Mouse (Mus musculus): ENCODE results near the gene Flt3l. TPM values are rescaled to one million over a fixed set of nuclear protein-coding genes. Genes with fewer than 3 reads are reported as not detected.
"Not testable (repeated sequence)": the region's sequence is repeated elsewhere in the genome, so short reads cannot be mapped to it uniquely, and the experiment has no call there.

Flt3l gene
- total RNA-seq, 2 experiments from 2014 or later: 18.8 to 23.1 TPM

GRCm38 (mm10) chr7:45100046-45100445, 36.2 kb downstream of the Flt3l start:
- no peak for DNase-seq (ENCODE audit: low spot score in 2 of 2)

- DNase-seq (ENCODE audit: low spot score in 2 of 2): no peak
Measured at GRCm38 (mm10) chr7:45098541-45099240, 37.5 kb downstream of the Flt3l start.

- no peak for DNase-seq (ENCODE audit: low spot score in 2 of 2)
Measured at GRCm38 (mm10) chr7:45097479-45097878, 38.8 kb downstream of the Flt3l start.

GRCm38 (mm10) chr7:45095965-45096364, 40.3 kb downstream of the Flt3l start:
- DNase-seq (ENCODE audit: low spot score in 2 of 2): not testable (repeated sequence)

GRCm38 (mm10) chr7:45095367-45095766, 40.9 kb downstream of the Flt3l start:
- DNase-seq (ENCODE audit: low spot score in 2 of 2): no peak

GRCm38 (mm10) chr7:45094121-45094520, 42.1 kb downstream of the Flt3l start:
- DNase-seq (ENCODE audit: low spot score in 2 of 2): no peak

GRCm38 (mm10) chr7:45093516-45093905, 42.7 kb downstream of the Flt3l start:
- DNase-seq (ENCODE audit: low spot score in 2 of 2): no peak

- DNase-seq (ENCODE audit: low spot score in 2 of 2): no peak
Measured at GRCm38 (mm10) chr7:45092828-45093515, 43.3 kb downstream of the Flt3l start.

GRCm38 (mm10) chr7:45092048-45092447, 44.2 kb downstream of the Flt3l start, which contains the start of gene Rcn3:
Rcn3 (minus strand) TSS chr7:45092221.
- peak; percentile 60 to 66 for DNase-seq (ENCODE audit: low spot score in 2 of 2)

GRCm38 (mm10) chr7:45091001-45091990, 44.9 kb downstream of the Flt3l start:
- DNase-seq (ENCODE audit: low spot score in 2 of 2): no peak

GRCm38 (mm10) chr7:45090251-45090977, 45.8 kb downstream of the Flt3l start:
- no peak for DNase-seq (ENCODE audit: low spot score in 2 of 2)

GRCm38 (mm10) chr7:45088597-45088996, 47.6 kb downstream of the Flt3l start:
- no peak for DNase-seq (ENCODE audit: low spot score in 2 of 2)

- no peak for DNase-seq (ENCODE audit: low spot score in 2 of 2)
Measured at GRCm38 (mm10) chr7:45086084-45086483, 50.1 kb downstream of the Flt3l start.

GRCm38 (mm10) chr7:45083300-45083890, 52.8 kb downstream of the Flt3l start:
- DNase-seq (ENCODE audit: low spot score in 2 of 2): no peak

GRCm38 (mm10) chr7:45082401-45083299, 53.6 kb downstream of the Flt3l start:
- DNase-seq (ENCODE audit: low spot score in 2 of 2): no peak

GRCm38 (mm10) chr7:45081016-45081415, 55.2 kb downstream of the Flt3l start:
- no peak for DNase-seq (ENCODE audit: low spot score in 2 of 2)

- DNase-seq (ENCODE audit: low spot score in 2 of 2): peak; percentile 85 to 86
Measured at GRCm38 (mm10) chr7:45079856-45080255, 56.4 kb downstream of the Flt3l start.

Measured in adrenal gland, postnatal 4 days (tissue).